Mouse (Mus musculus): Measurements from ENCODE around the gene Cfap74. TPM values are rescaled to one million over a fixed set of nuclear protein-coding genes. Genes with fewer than 3 reads are reported as not detected.

The Cfap74 gene
- 10 to 100 TPM; 11.0 to 16.5 (median 15.2) TPM for total RNA-seq (2022)

- peak; percentile 81 to 85 for DNase-seq (ENCODE audit: low spot score in 2 of 2)
These were observed at the start of gene Cfap74 for GRCm38 (mm10) chr4:155409058-155409776. Gene Cfap74, plus strand, starts transcription at chr4:155409190.

GRCm38 (mm10) chr4:155359560-155360464 lies 49.2 kb upstream of the Cfap74 start:
- DNase-seq (ENCODE audit: low spot score in 2 of 2) = no peak

- no peak for DNase-seq (ENCODE audit: low spot score in 2 of 2)
These were observed 48.1 kb upstream of the Cfap74 start for GRCm38 (mm10) chr4:155360856-155361255.

GRCm38 (mm10) chr4:155361303-155361791 lies 47.6 kb upstream of the Cfap74 start, which contains the start of gene Prkcz:
Gene Prkcz, minus strand, starts transcription at chr4:155361361.
- no peak for DNase-seq (ENCODE audit: low spot score in 2 of 2)

GRCm38 (mm10) chr4:155362443-155362842 lies 46.5 kb upstream of the Cfap74 start:
- DNase-seq (ENCODE audit: low spot score in 2 of 2) = no peak

- no peak for DNase-seq (ENCODE audit: low spot score in 2 of 2)
These were observed 42.2 kb upstream of the Cfap74 start for GRCm38 (mm10) chr4:155366784-155367183.

- no peak for DNase-seq (ENCODE audit: low spot score in 2 of 2)
These were observed 41.3 kb upstream of the Cfap74 start for GRCm38 (mm10) chr4:155367739-155368138.

GRCm38 (mm10) chr4:155368684-155369083 lies 40.3 kb upstream of the Cfap74 start:
- DNase-seq (ENCODE audit: low spot score in 2 of 2) = peak; percentile 66 to 74

GRCm38 (mm10) chr4:155370737-155371715 lies 38.0 kb upstream of the Cfap74 start:
- no peak for DNase-seq (ENCODE audit: low spot score in 2 of 2)

GRCm38 (mm10) chr4:155371797-155372735 lies 36.9 kb upstream of the Cfap74 start:
- DNase-seq (ENCODE audit: low spot score in 2 of 2) = no peak

- no peak for DNase-seq (ENCODE audit: low spot score in 2 of 2)
These were observed 27.0 kb upstream of the Cfap74 start for GRCm38 (mm10) chr4:155381974-155382373.

- DNase-seq (ENCODE audit: low spot score in 2 of 2) = peak; percentile 52 to 57
These were observed 26.2 kb upstream of the Cfap74 start for GRCm38 (mm10) chr4:155382752-155383151.

GRCm38 (mm10) chr4:155383326-155383725 lies 25.7 kb upstream of the Cfap74 start:
- DNase-seq (ENCODE audit: low spot score in 2 of 2) = no peak

GRCm38 (mm10) chr4:155387166-155387565 lies 21.8 kb upstream of the Cfap74 start:
- no peak for DNase-seq (ENCODE audit: low spot score in 2 of 2)

- no peak for DNase-seq (ENCODE audit: low spot score in 2 of 2)
These were observed 13.5 kb upstream of the Cfap74 start for GRCm38 (mm10) chr4:155395471-155395870.

- no peak for DNase-seq (ENCODE audit: low spot score in 2 of 2)
These were observed 12.2 kb upstream of the Cfap74 start for GRCm38 (mm10) chr4:155396751-155397150.

- DNase-seq (ENCODE audit: low spot score in 2 of 2) = no peak
These were observed 11.3 kb upstream of the Cfap74 start, which contains the start of gene Gabrd for GRCm38 (mm10) chr4:155397511-155398221. Gene Gabrd, minus strand, starts transcription at chr4:155398112.

GRCm38 (mm10) chr4:155398222-155398540 lies 10.8 kb upstream of the Cfap74 start:
- no peak for DNase-seq (ENCODE audit: low spot score in 2 of 2)

- DNase-seq (ENCODE audit: low spot score in 2 of 2) = no peak
These were observed 7.9 kb upstream of the Cfap74 start for GRCm38 (mm10) chr4:155401121-155401520.

Data from layer of hippocampus, adult 8-10 months (tissue).